Mouse (Mus musculus): Measurements from ENCODE around the gene Mrpl39. TPM values are rescaled to one million over a fixed set of nuclear protein-coding genes. Genes with fewer than 3 reads are reported as not detected.

Mrpl39 gene
- total RNA-seq (2022) = 10 to 100 TPM; 37.0 to 43.3 (median 40.7) TPM

DNA sequence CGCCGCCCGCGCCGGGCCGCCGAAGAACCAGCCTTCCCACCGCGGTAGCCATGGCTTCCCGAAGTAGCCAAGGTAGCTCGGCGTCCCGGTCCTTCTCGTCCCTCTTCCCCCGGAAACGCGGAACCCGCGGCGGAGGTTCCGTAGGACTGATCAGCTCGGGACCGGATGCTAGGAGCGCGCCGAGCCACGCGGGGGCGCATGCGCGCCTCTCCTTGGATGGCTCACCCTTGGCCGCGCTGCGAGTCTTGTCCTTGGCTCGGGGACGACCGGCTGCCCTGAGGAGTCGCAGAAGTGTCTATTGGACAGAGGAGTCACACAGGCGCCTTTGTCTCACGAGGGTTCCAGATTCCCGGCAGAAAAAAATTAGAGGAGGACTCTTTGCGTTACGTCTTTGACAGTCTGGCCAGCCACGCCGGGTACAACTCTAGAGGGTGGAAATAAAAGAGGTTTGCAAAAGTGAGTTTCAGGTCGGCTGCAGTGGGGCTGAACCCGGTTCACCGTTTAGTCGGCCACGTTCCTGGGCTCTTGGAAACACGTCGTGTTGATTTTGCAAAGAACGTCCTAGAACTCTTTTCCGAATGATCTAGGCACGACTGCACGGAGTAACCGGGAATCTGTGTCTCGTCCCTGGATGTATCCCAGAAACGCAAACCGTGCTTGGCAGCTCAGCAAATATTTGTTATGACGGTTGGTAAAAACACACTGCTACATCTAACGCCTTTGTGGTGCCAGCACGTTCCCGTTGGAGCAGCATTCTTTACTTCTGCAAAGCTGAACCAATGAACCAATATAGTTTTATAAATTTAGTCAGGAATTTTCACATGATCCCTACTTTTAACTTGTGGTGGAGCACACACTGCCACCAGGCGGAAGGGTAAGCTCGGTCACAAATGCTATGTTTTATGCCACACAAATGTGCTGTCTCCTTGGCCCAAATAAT, at the start of gene Mrpl39:
Gene Mrpl39, minus strand, starts transcription at position 577 of the 940 bp plus-strand sequence.
- peak; percentile 92 for DNase-seq

DNA sequence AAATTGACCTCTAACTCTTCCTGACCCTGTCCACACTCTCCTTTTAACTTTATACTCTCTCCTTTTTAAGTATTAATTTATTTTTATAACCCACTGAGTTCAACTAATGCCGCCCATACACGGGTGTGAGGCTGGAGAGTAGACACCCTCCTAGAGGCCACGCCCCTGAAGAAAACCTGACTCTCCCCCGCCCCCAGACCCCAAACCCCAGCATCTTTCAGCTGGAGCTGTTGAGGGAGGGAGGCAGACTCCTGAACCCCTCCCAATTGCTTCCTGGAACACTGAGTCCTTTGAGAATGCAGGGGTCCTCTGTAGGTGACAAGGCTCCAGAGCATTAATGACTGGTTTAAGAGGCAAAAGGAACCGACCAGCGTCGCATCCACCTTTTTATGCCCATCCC, 49.4 kb upstream of the Mrpl39 start:
- DNase-seq = no peak

DNA sequence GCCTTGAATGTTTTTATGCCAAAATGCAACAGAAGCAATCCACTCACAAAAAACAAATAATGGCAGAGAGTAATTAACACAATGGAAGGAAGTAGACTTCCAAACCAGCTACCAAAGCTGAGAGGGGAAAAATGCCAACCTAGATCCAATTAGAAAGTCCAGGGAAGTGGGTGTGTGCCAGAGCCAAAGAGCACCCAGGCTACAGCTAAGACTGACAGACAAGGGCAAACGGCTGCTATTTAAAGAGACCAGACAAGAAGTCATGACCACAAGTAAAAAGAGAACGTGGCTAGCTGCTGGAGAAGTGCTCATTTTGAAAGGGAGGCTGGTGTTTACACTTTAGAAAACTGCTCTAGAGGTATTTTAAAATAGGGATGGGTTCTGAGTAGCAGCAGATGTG, 47.7 kb upstream of the Mrpl39 start:
- no peak for DNase-seq

DNA sequence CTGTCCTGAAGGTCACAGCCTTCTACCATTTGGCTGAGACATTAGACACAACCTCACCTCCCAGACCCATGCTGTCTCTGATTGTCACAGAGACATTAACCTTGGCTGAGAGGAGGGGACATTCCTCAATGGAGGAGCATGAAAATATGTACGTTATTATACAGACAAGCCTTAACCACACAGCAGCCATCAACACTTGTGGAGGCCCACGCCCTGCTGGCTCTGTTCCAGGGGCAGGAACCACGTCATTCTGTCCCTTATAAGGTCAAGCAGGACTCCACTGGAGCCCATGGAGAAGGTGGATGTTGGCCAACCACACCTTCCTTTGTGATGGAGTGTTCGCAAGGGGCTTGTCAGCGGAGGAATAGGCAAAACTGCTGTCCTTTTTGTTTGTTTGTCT, 44.2 kb upstream of the Mrpl39 start:
- DNase-seq = no peak

DNA sequence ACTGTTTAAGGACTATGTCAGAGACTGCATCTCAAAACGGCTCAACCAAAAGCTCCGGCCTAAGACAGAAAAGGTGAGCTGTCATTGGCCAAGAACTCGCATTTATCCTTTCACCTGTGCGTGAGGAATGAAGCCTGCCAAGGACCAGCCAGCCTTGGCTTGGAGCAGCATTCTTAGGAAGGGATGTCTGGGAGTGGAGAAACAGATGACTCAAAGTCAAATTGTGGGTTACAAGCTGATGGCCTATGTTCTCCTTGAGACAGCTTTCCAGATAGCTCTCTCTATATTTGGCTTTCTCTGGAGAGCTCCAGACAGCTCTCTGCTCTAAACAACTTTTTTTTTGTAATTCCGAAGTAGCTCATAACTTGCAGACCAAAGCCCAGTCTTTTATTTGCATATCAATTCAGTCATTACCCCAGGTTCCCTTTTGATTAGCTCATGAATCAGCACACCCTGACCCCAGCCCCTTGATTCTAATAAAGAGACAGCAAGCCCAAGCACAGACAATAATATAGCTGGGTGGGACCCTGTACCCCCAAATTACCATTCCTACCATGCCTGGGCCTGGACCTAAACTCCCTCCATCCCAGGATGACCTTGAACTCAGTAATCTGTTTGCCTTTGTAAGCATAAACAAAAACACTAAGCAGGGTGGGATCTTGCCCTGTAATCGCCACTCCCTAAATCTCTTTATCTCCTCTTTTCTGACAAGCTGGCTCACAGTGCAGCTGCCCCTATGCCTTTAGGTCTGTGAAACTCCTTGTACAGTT, 43.5 kb upstream of the Mrpl39 start:
- DNase-seq = no peak

DNA sequence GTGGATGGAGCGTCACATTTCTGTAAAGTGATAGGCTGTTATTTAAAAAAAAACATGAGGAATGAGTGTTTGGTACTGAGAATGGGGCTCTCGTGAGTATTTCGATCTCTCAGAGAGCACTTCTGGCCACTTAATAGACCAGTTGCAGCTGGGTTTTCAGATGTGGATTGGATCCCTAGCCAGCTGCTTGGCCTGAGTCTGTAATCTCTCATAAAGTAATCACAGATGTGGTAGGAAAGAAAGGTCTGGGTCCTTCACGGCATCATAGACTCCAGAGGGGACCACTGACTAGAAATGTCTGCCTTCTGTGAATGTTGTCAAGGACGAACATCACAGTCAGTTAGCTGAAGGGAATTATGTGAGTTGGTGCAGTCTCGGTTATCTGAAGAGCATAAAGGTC, 42.9 kb upstream of the Mrpl39 start:
- no peak for DNase-seq

DNA sequence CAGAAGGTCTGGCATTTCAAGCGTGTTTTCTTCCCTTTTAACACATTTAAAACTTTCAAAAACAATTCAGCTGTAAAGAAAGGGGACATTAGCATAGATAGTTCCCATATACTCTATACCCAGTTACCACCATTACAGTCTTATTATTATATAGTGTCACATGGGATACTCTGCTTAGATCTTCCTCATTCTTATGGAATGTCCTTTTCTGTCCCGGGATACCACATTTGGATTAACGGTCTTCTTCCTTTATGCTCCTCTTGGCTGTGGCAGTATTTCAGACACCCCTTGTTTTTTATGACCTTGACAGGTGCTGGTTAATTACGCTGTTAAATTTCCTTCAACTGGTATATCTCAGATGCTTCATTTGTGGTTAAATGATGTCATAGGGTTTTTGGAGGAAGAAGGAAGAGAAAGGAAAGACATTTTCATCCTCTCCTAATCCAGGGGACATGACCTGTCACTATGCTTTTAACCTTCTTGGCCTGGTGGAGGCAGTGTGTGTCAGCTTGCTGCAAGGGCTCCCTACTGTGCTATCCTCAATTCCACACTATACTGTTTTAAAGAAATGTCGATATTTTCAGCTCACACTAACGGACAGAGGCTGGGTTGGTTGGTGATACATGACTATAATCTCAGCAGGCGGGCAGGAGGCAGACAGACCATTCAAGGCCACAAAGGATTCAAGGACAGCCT, 40.7 kb upstream of the Mrpl39 start:
- no peak for DNase-seq

DNA sequence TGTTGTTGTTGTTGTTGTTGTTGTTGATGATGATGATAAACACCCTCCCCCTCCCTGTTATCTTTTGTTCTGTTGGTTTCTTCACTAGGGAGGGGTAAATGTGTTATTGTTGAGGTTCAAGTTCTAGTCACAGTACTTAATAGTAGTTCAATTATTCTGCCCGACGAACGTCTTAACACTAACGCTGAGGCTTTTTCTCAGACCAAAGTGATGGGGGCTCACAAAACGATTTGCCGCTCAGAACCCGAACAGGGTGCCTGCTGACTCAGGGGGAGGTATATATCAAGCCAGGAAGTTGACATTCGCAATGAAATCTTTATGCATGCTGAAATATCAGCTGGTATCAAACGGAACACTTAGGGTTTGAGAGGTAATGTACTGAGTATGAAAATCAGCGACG, 39.8 kb upstream of the Mrpl39 start:
- no peak for DNase-seq

DNA sequence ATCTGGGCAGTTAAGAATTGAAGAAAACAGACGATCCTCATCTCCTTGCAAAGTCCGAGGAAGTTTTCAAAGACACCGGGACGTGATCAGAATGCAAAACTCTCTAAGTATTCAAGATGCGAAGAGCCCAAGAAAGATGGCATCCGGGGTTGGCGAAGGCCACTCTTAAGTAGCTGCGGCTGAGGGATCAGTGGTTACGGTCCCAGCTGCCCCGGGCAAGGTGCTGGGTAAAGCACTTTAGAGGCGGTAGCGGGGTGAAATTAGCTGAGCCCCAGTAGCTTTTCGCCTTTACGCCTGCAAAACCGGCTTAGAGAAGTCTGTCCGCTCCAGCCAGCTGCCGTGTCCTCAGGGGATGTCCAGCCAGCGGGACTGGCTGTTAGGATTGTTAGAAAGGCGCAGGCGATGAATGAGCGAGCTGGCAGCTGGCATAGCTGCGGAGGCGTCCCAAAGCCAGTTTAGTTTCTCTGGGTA, 39.3 kb upstream of the Mrpl39 start:
- no peak for DNase-seq

DNA sequence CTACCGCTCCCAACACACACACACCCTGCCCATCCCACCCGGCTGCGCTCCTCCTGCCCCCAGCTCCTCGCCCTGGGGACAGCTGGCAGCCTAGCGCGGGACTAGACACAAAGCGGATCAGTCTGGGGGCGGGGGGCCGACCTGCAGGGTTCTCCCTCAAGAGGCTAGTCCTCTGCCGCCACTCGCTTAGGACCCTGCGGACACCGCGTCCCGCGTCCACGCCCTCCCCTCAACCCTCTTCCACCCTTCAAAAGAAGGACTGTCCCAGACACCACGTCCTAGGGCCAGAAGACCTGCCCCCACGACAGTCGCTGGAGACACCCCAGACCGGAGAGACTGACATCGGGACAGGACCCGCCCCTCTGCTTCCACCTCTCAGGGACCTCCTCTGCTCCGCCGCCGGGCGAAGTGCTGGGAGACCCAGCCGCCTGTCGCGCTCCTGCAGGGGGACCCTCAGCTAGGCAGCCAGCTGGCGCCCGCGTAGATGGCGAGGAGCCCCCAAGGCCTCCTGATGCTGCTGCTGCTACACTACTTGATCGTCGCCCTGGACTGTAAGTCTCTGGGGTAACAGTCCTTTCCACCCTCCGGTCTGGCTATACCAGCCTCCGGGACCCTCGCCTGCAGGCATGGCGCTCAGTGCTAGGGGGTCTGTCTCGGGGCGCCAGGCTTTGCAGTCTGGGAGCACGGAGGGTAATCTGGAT, 38.6 kb upstream of the Mrpl39 start, which contains the start of gene Jam2:
Gene Jam2, plus strand, starts transcription at position 121 of the 701 bp plus-strand sequence.
- peak; percentile 47 for DNase-seq

DNA sequence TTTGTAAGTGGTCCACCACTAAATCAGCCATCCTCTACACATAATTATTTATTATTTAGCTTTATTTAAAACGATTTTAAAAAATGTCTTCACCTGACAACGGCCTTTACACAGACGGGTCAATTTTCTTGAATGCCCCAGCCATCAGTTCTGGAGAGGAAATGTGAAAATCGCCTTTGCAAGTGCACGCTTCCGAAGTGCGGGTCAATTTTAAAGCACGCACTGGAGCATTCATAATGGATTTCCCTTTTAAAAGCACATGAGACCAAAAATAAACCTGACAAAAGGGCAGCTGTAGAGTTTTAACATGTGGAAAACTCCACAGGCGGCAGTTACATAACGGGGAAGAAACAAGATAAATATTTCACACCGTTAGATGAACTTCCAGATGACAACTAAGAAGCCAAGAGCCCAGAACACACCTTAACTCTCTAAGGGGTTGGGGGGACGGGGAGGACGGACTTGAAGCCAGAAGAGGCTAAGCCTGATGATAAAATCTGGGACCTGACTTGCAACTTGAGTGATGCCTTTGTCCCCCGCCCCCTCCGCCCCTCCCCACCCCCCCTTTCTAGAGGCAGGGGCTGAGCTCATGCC, 37.8 kb upstream of the Mrpl39 start:
- DNase-seq = no peak

DNA sequence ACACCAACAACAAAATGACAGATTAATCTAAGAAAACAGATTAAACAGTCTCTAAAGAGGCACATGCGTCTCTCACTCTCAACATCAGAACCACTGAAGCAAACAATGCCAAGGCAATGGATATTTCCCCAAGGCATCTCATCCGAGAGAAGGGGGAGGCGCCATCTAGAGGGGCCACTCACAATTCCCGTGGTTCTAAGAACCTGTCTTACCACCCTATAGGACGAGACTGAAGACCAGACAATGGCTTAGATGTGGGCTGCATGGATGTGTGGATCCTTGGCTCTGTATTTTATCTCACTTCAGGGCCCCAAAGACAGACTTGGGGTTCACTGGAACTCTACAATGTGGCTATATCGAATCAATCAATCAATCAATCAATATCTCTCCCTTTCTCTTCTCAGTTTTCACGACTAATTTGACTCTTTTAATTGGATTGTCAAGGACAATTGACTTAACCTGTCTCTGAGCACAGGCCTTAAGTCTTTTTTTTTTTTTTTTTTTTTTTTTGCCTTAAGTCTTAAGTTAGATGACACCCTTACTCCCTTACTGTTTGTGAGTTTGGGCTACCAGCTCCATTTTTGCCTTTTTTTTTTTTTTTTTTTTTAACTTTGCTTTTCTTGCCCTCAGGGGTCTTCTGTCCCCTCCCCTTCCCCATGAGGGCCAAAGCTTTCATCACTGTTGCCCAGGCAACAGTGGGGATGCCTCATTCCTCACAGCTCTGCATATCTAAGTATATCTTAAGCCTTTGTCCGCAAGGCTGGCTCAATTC, 37.1 kb upstream of the Mrpl39 start:
- DNase-seq = no peak

DNA sequence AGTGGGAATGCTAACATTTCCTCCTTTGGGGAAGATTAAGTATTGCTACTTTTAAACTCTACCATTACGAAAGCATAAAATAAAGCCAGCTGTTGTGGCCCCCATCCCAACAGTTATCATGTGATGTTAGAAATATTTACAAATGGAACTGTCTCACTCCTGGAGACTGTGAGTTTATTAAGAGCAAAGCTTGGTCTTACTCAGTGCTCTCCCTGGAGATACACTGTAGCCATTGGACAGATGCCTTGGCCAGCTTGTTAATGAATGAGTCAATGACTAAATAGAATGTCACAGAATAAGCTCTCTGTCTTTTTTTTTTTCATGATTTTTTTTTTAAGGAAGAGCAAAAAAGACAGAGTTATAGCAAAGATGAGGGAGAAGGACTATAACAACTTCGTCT, 35.9 kb upstream of the Mrpl39 start:
- DNase-seq = no peak

DNA sequence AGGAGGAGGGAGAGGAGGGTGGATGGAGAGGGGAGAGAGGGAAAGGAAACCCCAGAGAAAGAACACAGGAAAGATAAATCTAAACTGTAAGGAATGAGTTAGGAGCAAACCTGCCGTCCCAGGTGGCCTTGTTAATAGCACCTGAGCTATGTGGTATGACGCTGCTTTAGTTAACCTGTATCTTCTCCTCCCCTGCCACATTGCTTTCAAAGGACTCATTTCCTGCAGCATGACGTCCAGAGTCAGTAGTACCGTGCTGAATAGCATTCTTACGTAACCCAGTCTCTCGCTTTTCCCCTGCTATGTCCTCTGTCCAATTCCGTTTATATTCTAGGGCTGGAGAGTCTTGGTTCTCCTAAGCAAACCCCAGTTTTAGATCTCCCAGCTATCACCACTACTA, 35.3 kb upstream of the Mrpl39 start:
- no peak for DNase-seq

DNA sequence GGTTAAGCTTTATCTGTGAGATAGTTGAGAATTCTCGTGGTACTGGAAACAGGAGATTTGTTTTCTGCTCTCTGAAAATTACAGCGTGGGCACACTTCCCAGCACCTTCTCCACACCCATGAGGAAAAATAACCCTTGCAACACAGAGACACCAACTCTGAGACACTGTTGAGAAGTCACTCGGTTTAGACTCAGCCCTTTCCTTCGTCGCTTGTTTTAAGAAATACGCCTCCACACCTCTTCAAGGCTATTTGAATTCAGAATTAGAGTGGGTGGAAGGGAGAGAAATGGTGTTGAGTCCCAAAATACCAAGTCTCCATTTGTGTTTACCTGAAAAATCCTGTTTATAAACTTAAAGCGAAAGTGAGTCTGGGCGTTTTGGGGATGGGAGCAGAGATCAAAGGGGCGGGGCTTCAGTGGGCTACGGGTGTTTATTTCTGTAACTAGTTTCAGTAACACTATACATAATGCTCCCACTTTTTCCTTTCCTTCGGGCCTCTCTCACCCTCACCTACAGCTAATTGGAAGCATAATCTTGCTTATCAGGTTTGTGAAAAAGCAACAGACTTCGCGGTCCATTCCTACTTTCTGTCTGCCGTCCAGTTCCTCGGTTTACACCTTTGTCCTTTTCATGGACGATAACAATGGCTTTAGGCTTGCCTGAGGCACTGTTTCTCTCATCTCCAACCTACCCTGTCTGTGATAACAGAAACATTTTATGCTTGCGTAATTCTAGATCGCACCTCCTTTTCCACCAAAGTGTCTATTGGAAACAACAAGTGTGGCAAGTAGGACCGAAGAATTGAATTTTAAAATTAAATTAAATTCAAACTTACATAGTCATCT, 34.3 kb upstream of the Mrpl39 start:
- no peak for DNase-seq

DNA sequence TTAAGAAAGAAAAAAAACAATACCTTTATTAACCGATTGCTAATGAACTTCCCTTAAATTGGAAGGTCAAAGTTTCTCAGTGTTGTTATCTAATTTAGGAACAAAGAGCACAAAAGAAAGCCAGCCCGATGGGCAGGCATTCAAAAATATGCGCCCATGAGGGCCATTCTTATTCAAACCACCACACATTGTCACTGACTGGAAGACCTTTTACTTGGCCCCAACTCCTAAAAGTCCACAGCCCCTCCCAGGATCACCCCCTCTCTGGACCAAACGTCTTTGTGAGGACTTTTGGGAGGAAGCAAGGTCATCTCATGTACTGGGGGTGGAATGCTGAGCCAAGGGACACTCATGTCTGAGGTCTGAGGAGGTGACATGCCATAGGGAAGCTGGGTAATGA, 33.6 kb upstream of the Mrpl39 start:
- DNase-seq = no peak

DNA sequence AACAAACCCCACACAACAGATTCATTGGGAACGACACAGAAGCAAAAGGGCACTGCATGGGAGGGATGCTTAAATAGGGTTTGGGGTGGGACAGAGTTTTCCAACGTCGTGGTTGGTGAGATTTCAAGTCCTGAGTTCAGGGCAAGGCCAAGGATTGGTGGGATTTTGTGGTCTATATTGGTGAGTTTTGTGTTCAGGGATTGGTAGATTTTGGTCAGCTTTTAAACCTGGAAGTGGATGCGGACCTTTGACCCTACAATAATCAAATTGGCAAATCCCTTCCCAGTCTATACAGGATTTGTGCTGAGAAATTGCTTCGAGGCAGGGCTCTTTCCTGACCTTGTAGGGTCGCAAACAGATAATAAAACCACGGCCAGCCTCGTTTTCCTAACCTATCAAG, 32.4 kb upstream of the Mrpl39 start:
- DNase-seq = no peak

DNA sequence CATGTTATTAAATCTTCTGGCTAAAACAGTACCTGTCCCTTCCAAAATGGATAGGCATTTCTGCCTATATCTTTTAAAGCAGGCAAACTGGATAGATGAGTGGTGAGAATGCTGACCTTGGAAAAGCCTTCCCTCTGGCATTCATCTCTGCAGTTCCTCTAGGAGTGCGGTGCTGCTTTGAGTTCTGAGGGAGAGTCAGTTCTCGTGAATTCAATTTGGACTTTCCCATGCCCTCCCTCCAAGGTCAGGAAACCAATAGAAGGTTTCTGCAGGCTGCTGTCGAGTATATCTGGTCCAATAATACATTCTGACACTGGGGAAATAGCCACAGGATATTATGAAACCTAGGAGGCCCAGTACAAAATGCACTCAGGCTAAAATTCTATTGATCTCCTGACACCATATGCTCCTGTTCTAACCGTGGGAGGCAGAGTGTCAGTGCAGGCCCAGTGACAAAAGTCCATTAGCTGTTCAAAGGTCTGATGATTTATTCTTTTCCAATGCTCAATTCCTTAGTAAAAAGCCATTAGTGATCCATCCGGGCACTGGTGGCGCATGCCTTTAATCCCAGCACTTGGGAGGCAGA, 10.3 kb upstream of the Mrpl39 start:
- DNase-seq = peak; percentile 19

DNA sequence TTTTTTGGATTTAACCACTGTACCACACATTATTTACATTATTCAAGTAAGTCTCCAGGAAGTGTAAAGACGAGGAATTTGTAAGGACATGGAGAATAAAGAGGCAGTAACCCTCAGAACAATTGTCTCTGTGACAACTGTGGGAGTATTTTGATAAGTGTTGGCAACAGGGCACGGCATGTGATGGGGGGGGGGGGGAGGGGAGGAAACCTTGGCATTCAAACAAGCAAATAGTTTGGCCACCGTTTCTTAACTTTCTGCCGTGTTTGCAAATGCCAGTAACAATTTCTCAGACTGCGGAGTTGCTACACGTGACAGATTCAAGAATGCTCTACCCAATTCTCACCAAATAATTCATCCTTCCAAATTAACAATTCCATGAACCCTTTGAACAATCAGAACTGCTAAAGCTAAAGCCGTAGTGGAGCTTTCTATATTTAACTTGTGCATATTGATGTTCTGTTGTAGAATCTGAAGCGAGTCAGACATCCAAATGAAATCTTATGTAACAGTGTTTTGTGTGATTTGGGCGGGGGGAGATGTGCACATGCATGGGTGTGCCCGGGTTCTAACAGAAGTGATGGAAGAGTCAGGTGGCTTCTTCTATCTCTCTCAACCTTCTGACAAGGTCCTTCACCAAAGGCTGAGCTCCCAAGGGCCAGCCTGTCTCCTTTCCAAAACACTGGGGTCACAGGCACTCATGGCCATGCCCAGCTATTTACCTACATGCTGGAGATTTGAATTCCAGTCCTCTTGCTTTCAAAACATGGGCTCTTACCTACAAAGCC, 9.4 kb upstream of the Mrpl39 start:
- DNase-seq = no peak

Measured in adrenal gland, adult 8-10 months (tissue).